Mouse (Mus musculus) forebrain, embryonic 16.5 days (tissue): ENCODE measurements around the gene Csn3. TPM values are rescaled to one million over a fixed set of nuclear protein-coding genes. Genes with fewer than 3 reads are reported as not detected.

Experiments used
- polyA plus RNA-seq: library from polyadenylated mRNA; unstranded; fragments of >200 nt; fragmentation: Nextera tagmentation; extraction: Ambion mirVana; gene quantifications from 2 replicates; pipeline ENCODE4 v1.2.1, GENCODE M21; 2015

The Csn3 gene
- polyA plus RNA-seq, 1 experiment from 2014 or later, result not detected

Other genes with a start within 250 kb of the Csn3 start
- gene Csn2, start 225.9 kb upstream of the Csn3 start, polyA plus RNA-seq, result not detected in 2 replicates
- gene Csn1s2a, start 151.0 kb upstream of the Csn3 start, polyA plus RNA-seq, result not detected in 2 replicates
- not detected in 2 replicates for gene Csn1s2b, start 117.5 kb upstream of the Csn3 start, polyA plus RNA-seq
- gene Prr27, start 99.9 kb upstream of the Csn3 start, polyA plus RNA-seq, result not detected in 2 replicates
- gene Odam, start 40.5 kb upstream of the Csn3 start, polyA plus RNA-seq, result not detected in 2 replicates
- gene 2310003L06Rik, start 43.9 kb downstream of the Csn3 start, polyA plus RNA-seq, result not detected in 2 replicates
- not detected in 2 replicates for gene Gm28434, start 43.9 kb downstream of the Csn3 start, polyA plus RNA-seq
- not detected in 2 replicates for gene Cabs1, start 53.9 kb downstream of the Csn3 start, polyA plus RNA-seq
- gene Smr3a, start 77.0 kb downstream of the Csn3 start, polyA plus RNA-seq, result not detected in 2 replicates
- not detected in 2 replicates for gene Smr2, start 161.0 kb downstream of the Csn3 start, polyA plus RNA-seq
- gene Gm11116, start 186.0 kb downstream of the Csn3 start, polyA plus RNA-seq, result not detected in 2 replicates
- gene Gm11115, start 228.5 kb downstream of the Csn3 start, polyA plus RNA-seq, result not detected in 2 replicates